Mouse (Mus musculus) ES-Bruce4 (cell line): ENCODE results near the gene Olfr1324. TPM values are rescaled to one million over a fixed set of nuclear protein-coding genes. Genes with fewer than 3 reads are reported as not detected.
"Not testable (repeated sequence)": the region's sequence is repeated elsewhere in the genome, so short reads cannot be mapped to it uniquely, and the experiment has no call there.

Experiments used
- H3K27ac ChIP-seq: 2 replicates; pipeline ENCODE4 v1.5.1; 2012; ENCODE audit warnings: low read length, inconsistent platforms; ENCODE audit not compliant: insufficient read depth
- H3K27me3 ChIP-seq: 2 replicates; pipeline ENCODE4 v1.6.1; 2012; ENCODE audit warnings: mild to moderate bottlenecking, low read length, inconsistent platforms; ENCODE audit not compliant: control insufficient read depth, poor library complexity, insufficient read depth, severe bottlenecking
- H3K36me3 ChIP-seq: 2 replicates; pipeline ENCODE4 v1.6.1; 2012; ENCODE audit warnings: inconsistent platforms, mild to moderate bottlenecking, low read length, moderate library complexity; ENCODE audit not compliant: control insufficient read depth, poor library complexity, insufficient read depth, severe bottlenecking
- H3K4me1 ChIP-seq: one replicate; pipeline ENCODE4 v1.8.1; 2011; ENCODE audit warnings: low read length; ENCODE audit not compliant: control insufficient read depth, insufficient read depth
- H3K4me3 ChIP-seq: 2 replicates; pipeline ENCODE4 v1.5.1; 2011; ENCODE audit warnings: low read depth, mild to moderate bottlenecking, low read length
- H3K9ac ChIP-seq: 2 replicates; pipeline ENCODE4 v1.6.1; 2012; ENCODE audit warnings: low read depth, mild to moderate bottlenecking, inconsistent platforms; ENCODE audit not compliant: poor library complexity, severe bottlenecking
- H3K9me3 ChIP-seq: replicated peaks from 2 replicates; pipeline ENCODE4 v1.6.1; 2012; ENCODE audit warnings: mild to moderate bottlenecking, low read length, inconsistent platforms; ENCODE audit not compliant: control insufficient read depth, poor library complexity, insufficient read depth, severe bottlenecking
- CTCF ChIP-seq: IDR thresholded peaks from one replicate; pipeline ENCODE4 v1.8.1; 2011; ENCODE audit warnings: low read depth, low read length
- EP300 ChIP-seq: IDR thresholded peaks from 2 replicates; pipeline ENCODE4 v1.6.1; 2011; ENCODE audit warnings: low read depth, low read length; ENCODE audit not compliant: insufficient read depth
- POLR2A ChIP-seq: IDR thresholded peaks from one replicate; pipeline ENCODE4 v1.8.1; 2011; ENCODE audit warnings: low read length; ENCODE audit not compliant: insufficient read depth
- polyA plus RNA-seq: library from polyadenylated mRNA; stranded (reverse); fragments of >200 nt; gene quantifications from 2 replicates; pipeline ENCODE4 v1.2.4, GENCODE M21; 2011; ENCODE audit warnings: low read depth; ENCODE audit not compliant: missing spikeins, insufficient read depth, insufficient read length

The Olfr1324 gene
- polyA plus RNA-seq, 1 experiment, result not detected

- Histone ChIP-seq H3K27me3 (no peaks in the 10 kb centered on the region), H3K27ac (no peak overlapping the region), H3K4me1 (no peaks in the 10 kb centered on the region), H3K4me3 (no peak overlapping the region), H3K9ac (no peak overlapping the region), H3K36me3 (no peaks in the 10 kb centered on the region), H3K9me3 (no peaks in the 10 kb centered on the region)
- TF ChIP-seq CTCF (no peak), EP300 (no peak)
Observed at GRCm38 (mm10) chrX:50427712-50428328, 478 bp downstream of the Olfr1324 start.

- H3K4me1 ChIP-seq, result no peaks in the 10 kb centered on the region
- no peak overlapping the region for H3K27ac ChIP-seq
- no peaks in the 10 kb centered on the region for H3K27me3 ChIP-seq
- TF ChIP-seq POLR2A, result no peak
- no peak for TF ChIP-seq EP300
- no peak for TF ChIP-seq CTCF
- no peaks in the 10 kb centered on the region for H3K9me3 ChIP-seq
- H3K4me3 ChIP-seq, result no peak overlapping the region
- no peaks in the 10 kb centered on the region for H3K36me3 ChIP-seq
- no peak overlapping the region for H3K9ac ChIP-seq
Observed at GRCm38 (mm10) chrX:50425899-50426436, 2.3 kb downstream of the Olfr1324 start.

GRCm38 (mm10) chrX:50410361-50410760 lies 17.9 kb downstream of the Olfr1324 start:
- not testable (repeated sequence) for H3K4me3 ChIP-seq, H3K27ac ChIP-seq, H3K36me3 ChIP-seq, H3K9me3 ChIP-seq, H3K4me1 ChIP-seq, H3K9ac ChIP-seq, H3K27me3 ChIP-seq

GRCm38 (mm10) chrX:50390616-50391015 lies 37.7 kb downstream of the Olfr1324 start:
- H3K4me3 ChIP-seq, H3K27ac ChIP-seq, H3K9me3 ChIP-seq, H3K27me3 ChIP-seq, H3K4me1 ChIP-seq, H3K9ac ChIP-seq, H3K36me3 ChIP-seq: not testable (repeated sequence)

GRCm38 (mm10) chrX:50374978-50375377 lies 53.3 kb downstream of the Olfr1324 start:
- no peak overlapping the region for H3K4me3 ChIP-seq
- H3K36me3 ChIP-seq, result no peaks in the 10 kb centered on the region
- TF ChIP-seq POLR2A (no peak), CTCF (no peak), EP300 (no peak)
- no peaks in the 10 kb centered on the region for H3K9me3 ChIP-seq
- H3K27ac ChIP-seq, result no peak overlapping the region
- no peaks in the 10 kb centered on the region for H3K4me1 ChIP-seq
- no peak overlapping the region for H3K9ac ChIP-seq
- no peaks in the 10 kb centered on the region for H3K27me3 ChIP-seq
